ENCODE assay signal across 9 mouse cellular contexts in the genomic region with DNA sequence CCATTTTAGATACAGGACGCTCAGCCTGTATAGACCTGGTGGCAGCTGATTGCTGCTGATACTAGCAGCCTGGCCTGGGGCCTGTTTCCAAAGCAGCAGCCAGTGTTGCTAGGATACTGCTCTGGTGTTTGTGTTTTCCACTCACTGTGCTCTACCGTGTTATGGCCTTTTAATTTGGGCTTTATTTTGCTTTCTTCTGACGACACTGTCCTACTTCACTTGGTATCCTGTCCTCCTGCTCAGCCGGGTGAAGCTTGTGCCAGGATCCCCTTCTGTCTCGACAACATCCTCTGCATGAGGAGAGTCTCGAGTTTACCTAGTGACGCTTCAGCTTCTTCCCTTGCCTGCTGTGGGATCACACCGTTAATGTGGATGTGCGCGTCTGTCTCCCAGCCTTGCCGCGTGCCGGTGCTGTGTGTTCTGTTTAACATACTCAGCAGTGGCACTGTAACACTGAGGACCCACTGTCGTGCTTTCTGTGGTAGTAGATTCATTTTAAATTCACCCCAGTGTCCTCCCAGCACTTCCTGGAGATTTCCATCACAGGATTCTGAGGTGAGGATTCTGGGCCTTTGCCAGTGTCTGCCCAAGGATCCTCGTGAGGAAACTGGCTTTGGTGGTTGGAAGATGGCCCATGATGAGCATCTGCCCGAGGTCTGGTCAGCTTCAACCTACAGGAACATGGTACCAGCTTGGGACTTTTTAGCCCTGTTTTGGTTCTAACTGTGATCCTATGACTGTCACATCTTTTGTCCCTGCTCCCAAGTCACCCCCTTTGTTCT. TPM values are rescaled to one million over a fixed set of nuclear protein-coding genes. Genes with fewer than 3 reads are reported as not detected.
A peak's percentile ranks its signal among the peaks of the same experiment; 100 is the strongest.
DNase-seq lines count a peak whose midpoint lies in the region; ATAC-seq and TF ChIP-seq lines count a peak whose summit lies in the region.
"Had no signal": no experiment of that assay in that cellular context is flagged by ENCODE, and none has a peak within 500 bp of the region (broad histone marks: within the 10 kb centered on the region; RNA-seq: fewer than 3 reads in every experiment).

No protein-coding gene starts in this region.

- TF ChIP-seq CTCF in intestine, postnatal 0 days (IDR thresholded peaks at IDR 0.05; ENCODE audit: low read depth) = no peak
- TF ChIP-seq CTCF in midbrain, postnatal 0 days (IDR thresholded peaks at IDR 0.05) = no peak
- no peak for TF ChIP-seq CTCF in thymus, adult 2 months (IDR thresholded peaks at IDR 0.05; ENCODE audit: borderline replicate concordance, control insufficient read depth, extremely low read depth, insufficient read depth, low read length, poor library complexity)

- H3K4me2 ChIP-seq in intestine, embryonic 15.5 days (replicated peaks) = no peak overlapping the region
- H3K4me2 ChIP-seq in intestine, postnatal 0 days (replicated peaks; ENCODE audit: low read depth) = no peak overlapping the region
- peak overlapping the region; percentile 25; the same call in 1 of the 2 replicates for H3K4me2 ChIP-seq in heart, embryonic 15.5 days
- H3K4me2 ChIP-seq in midbrain, postnatal 0 days (ENCODE audit: low read depth, low read length, poor library complexity, severe bottlenecking) = no peak overlapping the region
- H3K4me2 ChIP-seq: limb, embryonic 13.5 days had no signal

- 0 out of 2 replicates have a peak, but pooled peaks have one; percentile 32 for ATAC-seq in intestine, embryonic 15.5 days
- no peak for ATAC-seq in intestine, postnatal 0 days
- ATAC-seq in heart, embryonic 15.5 days (replicated peaks; ENCODE audit: insufficient number of reproducible peaks, insufficient read depth, low FRiP score, low read depth) = 0 out of 2 replicates have a peak, but pooled peaks have one; percentile 63
- peak; percentile 55 for ATAC-seq in midbrain, postnatal 0 days (ENCODE audit: low FRiP score)

- H3K27ac ChIP-seq in intestine, embryonic 15.5 days = no peak overlapping the region
- no peak overlapping the region for H3K27ac ChIP-seq in intestine, postnatal 0 days (ENCODE audit: low read depth, low read length)
- H3K27ac ChIP-seq in heart, embryonic 15.5 days = peak overlapping the region; percentile 54
- H3K27ac ChIP-seq in midbrain, postnatal 0 days (ENCODE audit: low read depth, low read length) = peak overlapping the region; percentile 44; the same call in 1 of the 2 replicates
- H3K27ac ChIP-seq in thymus, adult 2 months (ENCODE audit: control insufficient read depth, insufficient read depth, low read length) = no peak overlapping the region
- H3K27ac ChIP-seq: limb, embryonic 13.5 days had no signal

- no peaks in the 10 kb centered on the region for H3K4me1 ChIP-seq in intestine, embryonic 15.5 days (replicated peaks)
- no peaks in the 10 kb centered on the region; the same call in 1 of the 2 replicates for H3K4me1 ChIP-seq in intestine, postnatal 0 days (replicated peaks; ENCODE audit: control insufficient read depth, insufficient read depth, low read length)
- peaks cover 22% of the 10 kb centered on the region for H3K4me1 ChIP-seq in heart, embryonic 15.5 days (replicated peaks)
- H3K4me1 ChIP-seq in midbrain, postnatal 0 days (ENCODE audit: insufficient read depth, low read length) = no peaks in the 10 kb centered on the region
- peaks cover 23% of the 10 kb centered on the region for H3K4me1 ChIP-seq in thymus, adult 2 months (replicated peaks; ENCODE audit: control insufficient read depth, insufficient read depth, low read length)
- H3K4me1 ChIP-seq: limb, embryonic 13.5 days had no signal

- H3K27me3 ChIP-seq in intestine, embryonic 15.5 days (replicated peaks) = no peaks in the 10 kb centered on the region
- no peaks in the 10 kb centered on the region for H3K27me3 ChIP-seq in intestine, postnatal 0 days (replicated peaks; ENCODE audit: control insufficient read depth, insufficient read depth, low read length)
- H3K27me3 ChIP-seq in heart, embryonic 15.5 days = no peaks in the 10 kb centered on the region
- H3K27me3 ChIP-seq in midbrain, postnatal 0 days (ENCODE audit: insufficient read depth, low read length) = no peaks in the 10 kb centered on the region
- no peaks in the 10 kb centered on the region for H3K27me3 ChIP-seq in thymus, adult 2 months (ENCODE audit: control insufficient read depth, insufficient read depth, low read length)
- H3K27me3 ChIP-seq: limb, embryonic 13.5 days had no signal

- TF ChIP-seq POLR2A in thymus, adult 2 months (IDR thresholded peaks at IDR 0.05; ENCODE audit: control insufficient read depth, extremely low read depth, insufficient read depth, low read length, poor library complexity) = no peak

- no peaks in the 10 kb centered on the region for H3K9me3 ChIP-seq in intestine, embryonic 15.5 days
- no peaks in the 10 kb centered on the region for H3K9me3 ChIP-seq in intestine, postnatal 0 days (ENCODE audit: control insufficient read depth)
- no peaks in the 10 kb centered on the region for H3K9me3 ChIP-seq in heart, embryonic 15.5 days (replicated peaks)
- no peaks in the 10 kb centered on the region for H3K9me3 ChIP-seq in midbrain, postnatal 0 days (ENCODE audit: low read length)
- H3K9me3 ChIP-seq: limb, embryonic 13.5 days had no signal

- 66% methylated on average over 16 of the region's 16 CpGs for WGBS in intestine, embryonic 15.5 days
- 65% methylated on average over 16 of the region's 16 CpGs for WGBS in intestine, postnatal 0 days
- 50% methylated on average over 16 of the region's 16 CpGs for WGBS in heart, embryonic 15.5 days
- 33% methylated on average over 16 of the region's 16 CpGs for WGBS in midbrain, postnatal 0 days
- WGBS in thymus, adult 2 months = 88% methylated on average over 16 of the region's 16 CpGs

- H3K9ac ChIP-seq in intestine, embryonic 15.5 days = no peak overlapping the region
- H3K9ac ChIP-seq in intestine, postnatal 0 days (ENCODE audit: low read depth, low read length) = no peak overlapping the region
- H3K9ac ChIP-seq in heart, embryonic 15.5 days = peak overlapping the region; percentile 9; the same call in 1 of the 2 replicates
- H3K9ac ChIP-seq in midbrain, postnatal 0 days (replicated peaks; ENCODE audit: low read length, poor library complexity, severe bottlenecking) = no peak overlapping the region
- H3K9ac ChIP-seq: limb, embryonic 13.5 days had no signal

- no peak overlapping the region for H3K4me3 ChIP-seq in intestine, embryonic 15.5 days (replicated peaks)
- H3K4me3 ChIP-seq in intestine, postnatal 0 days (ENCODE audit: low read depth, low read length) = no peak overlapping the region
- no peak overlapping the region for H3K4me3 ChIP-seq in heart, embryonic 15.5 days
- H3K4me3 ChIP-seq in midbrain, postnatal 0 days (ENCODE audit: low read depth, low read length) = no peak overlapping the region
- no peak overlapping the region for H3K4me3 ChIP-seq in thymus, adult 2 months (ENCODE audit: control insufficient read depth, insufficient read depth, low read length)
- H3K4me3 ChIP-seq: limb, embryonic 13.5 days had no signal

- DNase-seq in cerebellum, adult 18-20 months = peak; percentile 23 to 27
- peak; percentile 70 for DNase-seq in layer of hippocampus, adult 9-11 months
- peak; percentile 79 for DNase-seq in midbrain, postnatal 0 days (ENCODE audit: low spot score)
- DNase-seq in thymus, adult 2 months = no peak
- DNase-seq in ovary, adult 18-20 months (ENCODE audit: low spot score) = no peak

- peaks cover 4% of the 10 kb centered on the region; the same call in 1 of the 2 replicates for H3K36me3 ChIP-seq in intestine, embryonic 15.5 days
- H3K36me3 ChIP-seq in intestine, postnatal 0 days (ENCODE audit: control insufficient read depth, insufficient read depth) = peaks cover 23% of the 10 kb centered on the region
- H3K36me3 ChIP-seq in heart, embryonic 15.5 days = peaks cover 19% of the 10 kb centered on the region; the same call in 1 of the 2 replicates
- H3K36me3 ChIP-seq in midbrain, postnatal 0 days (ENCODE audit: insufficient read depth, low read length) = peaks cover 62% of the 10 kb centered on the region
- peaks cover 17% of the 10 kb centered on the region for H3K36me3 ChIP-seq in thymus, adult 2 months (ENCODE audit: control insufficient read depth, insufficient read depth, low read length)

RNA-seq across cellular contexts. Expression of a gene that starts 50.6 kb away (rescaled TPM):
- 29.3 and 29.5 TPM in 2 replicates for polyA plus RNA-seq in intestine, embryonic 15.5 days (2015; fragmentation: Nextera tagmentation; extraction: Ambion mirVana)
- polyA plus RNA-seq in intestine, postnatal 0 days (2015; fragmentation: Nextera tagmentation; extraction: Ambion mirVana) = 14.7 and 15.6 TPM in 2 replicates
- polyA plus RNA-seq in heart, embryonic 15.5 days (2015; fragmentation: Nextera tagmentation; extraction: Ambion mirVana) = 18.1 and 22.2 TPM in 2 replicates
- 68.4 and 80.5 TPM in 2 replicates for total RNA-seq in midbrain, postnatal 0 days (2014; rRNA removed)
- 17.2 and 19.2 TPM in 2 replicates for polyA plus RNA-seq in midbrain, postnatal 0 days (2015; fragmentation: Nextera tagmentation; extraction: Ambion mirVana)
- polyA plus RNA-seq in thymus, adult 2 months (2012; rRNA removed) = 101 TPM in 2 replicates

Comparison
In these comparisons a context has a peak if more than half of its experiments do, and no peak if none do; other contexts are left out.
1. H3K27ac ChIP-seq: peak in heart, embryonic 15.5 days (single experiment) and midbrain, postnatal 0 days (single experiment); none in intestine, embryonic 15.5 days (single experiment), intestine, postnatal 0 days (single experiment) and thymus, adult 2 months (single experiment).
2. DNase-seq: peak in cerebellum, adult 18-20 months (2 of 2), layer of hippocampus, adult 9-11 months (single experiment) and midbrain, postnatal 0 days (single experiment); none in thymus, adult 2 months (single experiment) and ovary, adult 18-20 months (single experiment).